Mouse (Mus musculus): ENCODE data around the gene Nuf2. TPM values are rescaled to one million over a fixed set of nuclear protein-coding genes. Genes with fewer than 3 reads are reported as not detected.

The Nuf2 gene
- polyA plus RNA-seq, 1 experiment from 2014 or later = 64.6 TPM

- no peak overlapping the region for H3K4me3 ChIP-seq
- peak overlapping the region; percentile 38; the same call in 1 of the 2 replicates for H3K9ac ChIP-seq
- WGBS = 16% methylated on average over 11 of the region's 11 CpGs
- H3K4me1 ChIP-seq = peaks cover 9% of the 10 kb centered on the region
- no peaks in the 10 kb centered on the region for H3K36me3 ChIP-seq (ENCODE audit: poor library complexity, severe bottlenecking)
- ATAC-seq = peak; percentile 63
- peak overlapping the region; percentile 46 for H3K4me2 ChIP-seq
- H3K27ac ChIP-seq = no peak overlapping the region
- H3K27me3 ChIP-seq = no peaks in the 10 kb centered on the region
- H3K9me3 ChIP-seq (replicated peaks) = no peaks in the 10 kb centered on the region
These were observed 72.0 kb downstream of the Nuf2 start for GRCm38 (mm10) chr1:169459071-169459782.

Other genes starting within 250 kb of the Nuf2 start
- 10.0 and 10.4 TPM in 2 replicates for gene Rgs5, start 124.0 kb upstream of the Nuf2 start, polyA plus RNA-seq (2015; fragmentation: Nextera tagmentation; extraction: Ambion mirVana)
- gene Rgs4, start 216.2 kb upstream of the Nuf2 start, polyA plus RNA-seq (2015; fragmentation: Nextera tagmentation; extraction: Ambion mirVana) = 18.2 and 29.7 TPM in 2 replicates